Mouse (Mus musculus) erythroblast, embryonic 14.5 days (primary cell): ENCODE data around the gene Ass1.
"Not testable (repeated sequence)": the region's sequence is repeated elsewhere in the genome, so short reads cannot be mapped to it uniquely, and the experiment has no call there.

Experiments
- GATA1 ChIP-seq: IDR thresholded peaks from 2 replicates; pipeline ENCODE4 v1.6.1; 2012; ENCODE audit warnings: low read length, inconsistent platforms, mixed read lengths
- TAL1 ChIP-seq: IDR thresholded peaks from 3 replicates; pipeline ENCODE4 v1.6.1; 2012; ENCODE audit warnings: low read length, inconsistent platforms, mixed read lengths

DNA sequence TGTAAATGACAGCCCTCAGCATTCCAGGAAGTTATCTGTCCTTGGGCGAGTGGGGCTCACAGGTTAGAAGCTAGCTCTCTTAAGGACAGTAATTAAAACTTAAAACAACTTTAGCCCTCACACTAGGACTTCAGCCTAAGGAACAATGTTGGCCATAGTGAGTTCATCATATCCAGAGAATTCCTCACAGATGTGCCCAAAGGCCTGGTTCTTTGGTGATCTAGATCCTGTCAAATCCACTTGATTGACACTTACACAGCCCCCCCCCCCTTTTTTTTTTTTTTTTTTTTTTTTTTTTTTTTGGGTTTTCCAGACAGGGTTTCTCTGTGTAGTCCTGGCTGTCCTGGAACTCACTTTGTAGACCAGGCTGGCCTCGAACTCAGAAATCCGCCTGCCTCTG, 81.3 kb downstream of the Ass1 start:
- not testable (repeated sequence) for TF ChIP-seq GATA1
- TF ChIP-seq TAL1: peak; percentile 7; the same call in 1 of the 3 replicates
